Mouse (Mus musculus) erythroid progenitor cell, adult 5-6 weeks (primary cell): Measurements from ENCODE around the gene Klhdc7a. TPM values are rescaled to one million over a fixed set of nuclear protein-coding genes. Genes with fewer than 3 reads are reported as not detected.

Source experiments
- ATAC-seq: replicated peaks from 2 replicates; pipeline ENCODE4 v1.8.0; 2016; ENCODE audit warnings: moderate number of reproducible peaks, mild to moderate bottlenecking, moderate TSS enrichment, inconsistent platforms; ENCODE audit not compliant: poor library complexity, low FRiP score, severe bottlenecking
- total RNA-seq, 2 experiments: library from RNA; stranded (forward) in 1 of 2; stranded (reverse) in 1 of 2; fragments of 150-400 nt in 1 of 2; fragments of 186-747, 209-891 nt in 1 of 2; gene quantifications; 2 replicates each; pipeline versions ENCODE4 v1.2.3 to v1.2.4; 2015 to 2017; ENCODE audit warnings: low replicate concordance in 2 of 2

Gene Klhdc7a
- total RNA-seq (2015; ENCODE audit: low replicate concordance) (not detected in 2 replicates), total RNA-seq (2017; ENCODE audit: low replicate concordance) (not detected in 2 replicates)

DNA sequence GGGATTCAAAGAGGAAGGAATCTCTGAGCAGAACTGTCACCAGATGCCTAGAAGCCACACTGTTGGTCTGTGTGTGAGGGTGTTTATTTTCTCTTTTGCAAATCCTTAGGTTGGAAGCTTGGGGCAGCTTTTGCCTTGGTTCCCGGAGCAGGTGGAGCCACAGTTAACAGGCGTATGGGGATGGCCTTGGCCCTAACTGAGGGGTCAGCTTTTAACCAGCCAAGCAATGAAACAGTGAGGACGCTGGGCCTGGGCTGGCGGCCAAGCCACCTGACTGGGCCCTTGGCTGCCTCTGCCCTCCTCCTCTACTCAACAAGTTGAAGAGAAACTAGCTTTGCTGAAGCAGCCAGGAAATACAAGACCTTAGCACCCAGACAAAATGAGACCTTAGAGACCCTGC is at the start of gene Klhdc7a:
Gene Klhdc7a, minus strand, starts transcription at position 105 of the 400 bp plus-strand sequence.
- no peak for ATAC-seq

DNA sequence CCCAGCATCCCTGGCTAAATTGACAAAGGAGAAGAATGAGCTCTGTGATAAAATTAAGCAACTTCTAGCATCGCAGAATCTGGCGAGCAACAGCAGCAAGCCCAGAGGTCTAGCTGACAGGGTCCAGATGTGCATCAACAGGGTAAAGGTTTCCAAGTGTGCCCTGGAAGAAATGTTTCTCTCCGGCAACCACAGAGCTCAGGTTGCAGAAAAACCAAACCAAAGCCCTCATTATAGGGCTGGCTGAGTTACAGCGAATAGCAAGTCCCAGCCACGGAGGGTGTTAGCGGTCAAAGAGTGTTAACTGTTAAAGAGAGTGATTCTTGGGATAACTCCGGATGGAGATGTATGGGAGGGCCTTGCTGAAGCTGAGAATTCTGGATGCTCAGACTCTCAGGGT is 48.1 kb upstream of the Klhdc7a start:
- no peak for ATAC-seq

DNA sequence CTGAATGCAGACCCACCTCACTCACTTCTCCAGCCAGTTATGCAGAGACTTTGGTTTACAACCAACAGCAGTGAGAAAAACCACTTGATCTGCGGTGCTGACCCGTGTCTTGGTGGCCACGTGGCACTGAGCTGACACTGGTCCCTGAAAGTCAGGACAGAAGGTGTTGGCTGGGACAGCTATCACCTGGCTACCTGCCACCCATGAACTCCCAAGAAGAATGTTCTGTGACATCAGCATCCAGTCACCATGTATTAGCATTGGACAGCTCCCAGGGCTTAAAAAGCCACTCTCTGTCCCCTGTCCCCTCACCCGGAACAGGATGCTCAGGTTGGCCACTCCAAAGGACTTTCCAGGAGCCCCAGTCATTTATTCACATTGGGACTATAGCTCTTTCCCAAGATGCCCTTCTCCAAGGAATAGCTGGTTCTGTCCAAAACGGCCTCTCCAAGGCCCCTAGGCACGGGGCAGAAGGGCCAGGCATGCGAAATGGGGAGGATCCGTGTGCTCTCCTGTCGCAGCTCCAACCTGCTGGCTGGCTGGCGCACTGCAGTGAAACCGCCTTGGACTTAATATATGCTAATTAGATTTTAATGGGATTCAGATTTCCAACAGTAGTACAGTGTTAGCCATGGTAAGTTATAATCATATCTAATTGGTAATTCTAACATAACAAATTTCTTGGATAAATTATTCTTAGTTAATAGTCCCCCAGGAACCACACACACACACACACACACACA is 43.1 kb upstream of the Klhdc7a start:
- no peak for ATAC-seq

DNA sequence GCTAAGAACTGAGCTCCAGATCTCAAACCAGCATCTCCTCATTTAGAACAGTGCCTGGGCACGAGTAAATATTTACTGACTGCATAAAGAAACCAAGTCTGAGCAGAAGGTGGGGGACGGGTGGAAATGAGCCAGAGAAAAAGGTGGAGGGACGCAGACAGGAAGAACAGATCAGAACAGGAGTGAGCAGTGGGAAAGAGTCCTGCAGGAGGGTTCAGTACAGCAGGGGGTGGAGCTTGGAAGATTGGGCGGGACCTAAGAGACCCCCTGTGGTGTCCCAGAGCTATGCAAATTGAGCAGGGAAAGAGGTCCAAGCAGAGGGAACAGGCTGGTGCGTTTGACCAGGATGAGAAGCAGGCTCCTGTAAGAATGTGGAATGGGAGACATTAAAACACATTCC is 37.1 kb upstream of the Klhdc7a start:
- no peak for ATAC-seq

DNA sequence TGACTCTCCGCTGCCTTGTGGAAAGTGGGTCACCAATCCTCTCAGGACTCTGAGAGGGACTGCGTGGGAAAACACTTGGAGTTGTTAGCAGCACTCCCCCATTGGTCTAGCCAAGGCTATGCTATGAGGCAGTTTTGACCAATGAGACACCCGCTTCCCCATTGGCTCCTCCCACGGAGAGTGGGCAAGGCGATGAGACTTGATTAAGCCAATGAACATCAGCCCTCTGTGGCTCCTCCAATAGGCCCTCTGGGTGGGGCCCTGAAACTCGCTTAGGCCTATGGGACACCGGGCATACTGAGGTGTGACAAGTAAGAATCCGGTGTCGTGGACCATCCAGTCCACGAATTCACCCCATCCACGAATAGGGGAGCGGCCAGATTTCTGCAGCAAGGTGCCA is 36.3 kb upstream of the Klhdc7a start:
- no peak for ATAC-seq

DNA sequence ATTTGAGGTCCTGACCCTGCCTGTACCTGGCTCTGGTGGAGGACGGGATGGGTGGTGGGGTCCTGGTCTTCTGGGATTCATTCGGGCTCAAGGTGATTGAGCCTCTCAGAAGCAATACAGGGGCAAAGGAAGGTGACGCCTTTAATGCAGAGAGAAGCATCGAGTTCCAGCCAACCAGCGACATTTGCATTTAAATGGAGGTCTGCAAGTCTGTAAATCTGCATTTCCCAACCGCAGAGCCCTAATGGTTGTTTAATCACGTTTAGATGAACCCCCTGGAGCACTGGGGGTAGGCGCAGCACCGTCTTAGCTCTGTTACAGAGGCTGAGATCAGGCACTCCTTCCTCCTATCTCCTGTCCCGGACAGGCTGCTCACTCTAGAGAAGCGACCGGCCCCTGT is 34.2 kb upstream of the Klhdc7a start:
- no peak for ATAC-seq

DNA sequence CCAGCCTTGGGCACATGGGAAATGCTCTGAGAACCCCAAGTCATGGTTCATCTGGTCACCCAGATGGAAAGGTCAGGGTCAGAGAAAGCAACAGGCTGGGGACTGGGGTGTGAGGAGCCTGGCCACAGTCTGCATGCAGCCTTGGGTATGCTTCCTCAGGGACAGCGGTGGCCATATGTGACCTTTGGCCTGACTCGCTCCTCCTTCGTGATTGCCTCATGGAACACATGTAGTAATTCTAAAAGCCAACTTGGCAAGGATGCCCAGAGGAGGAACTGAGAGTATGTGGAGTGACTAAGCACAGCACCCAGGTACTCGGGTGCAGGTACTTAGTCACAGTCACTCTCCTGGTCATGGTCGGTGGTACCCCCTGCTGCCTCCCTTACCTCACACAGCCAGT is 33.1 kb upstream of the Klhdc7a start:
- no peak for ATAC-seq

DNA sequence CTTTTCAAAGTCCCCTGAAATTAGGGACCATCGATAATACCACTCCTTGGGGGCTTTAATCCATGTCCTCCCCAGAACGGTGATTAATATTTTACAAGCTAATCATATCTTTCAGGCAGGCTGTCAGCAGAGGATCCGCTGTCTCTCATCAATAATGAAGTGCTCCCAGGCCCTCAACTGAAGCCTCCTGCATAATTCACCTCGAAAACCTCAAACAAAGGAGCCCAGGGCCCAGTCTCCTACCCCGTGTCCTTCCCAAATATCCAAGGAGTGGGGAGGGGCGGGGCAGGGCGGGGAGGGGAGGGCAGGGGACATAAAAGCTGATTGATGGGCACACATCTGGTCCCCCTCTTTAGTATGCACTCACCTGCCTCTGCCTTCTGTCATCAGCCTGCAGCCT is 31.2 kb upstream of the Klhdc7a start:
- no peak for ATAC-seq

DNA sequence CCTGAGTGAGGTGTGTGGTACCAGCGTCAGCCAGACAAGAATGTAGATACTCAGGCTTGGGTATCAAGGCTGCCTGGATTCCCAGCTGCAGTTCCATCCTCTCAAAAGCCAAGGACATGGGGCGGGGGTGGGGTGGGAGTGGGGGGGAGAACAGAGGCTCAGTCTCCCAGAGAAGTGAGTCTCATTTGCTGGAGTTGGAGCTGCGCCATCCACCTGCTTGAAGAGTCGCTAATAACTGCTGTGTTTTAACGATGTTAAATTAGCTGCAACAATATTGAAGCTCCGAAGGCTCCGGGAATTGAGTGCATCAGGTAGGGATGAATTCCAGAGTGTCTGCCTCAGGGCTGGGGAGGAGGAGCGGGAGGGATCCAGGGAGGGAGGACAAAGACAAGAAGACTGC is 27.8 kb upstream of the Klhdc7a start:
- no peak for ATAC-seq

DNA sequence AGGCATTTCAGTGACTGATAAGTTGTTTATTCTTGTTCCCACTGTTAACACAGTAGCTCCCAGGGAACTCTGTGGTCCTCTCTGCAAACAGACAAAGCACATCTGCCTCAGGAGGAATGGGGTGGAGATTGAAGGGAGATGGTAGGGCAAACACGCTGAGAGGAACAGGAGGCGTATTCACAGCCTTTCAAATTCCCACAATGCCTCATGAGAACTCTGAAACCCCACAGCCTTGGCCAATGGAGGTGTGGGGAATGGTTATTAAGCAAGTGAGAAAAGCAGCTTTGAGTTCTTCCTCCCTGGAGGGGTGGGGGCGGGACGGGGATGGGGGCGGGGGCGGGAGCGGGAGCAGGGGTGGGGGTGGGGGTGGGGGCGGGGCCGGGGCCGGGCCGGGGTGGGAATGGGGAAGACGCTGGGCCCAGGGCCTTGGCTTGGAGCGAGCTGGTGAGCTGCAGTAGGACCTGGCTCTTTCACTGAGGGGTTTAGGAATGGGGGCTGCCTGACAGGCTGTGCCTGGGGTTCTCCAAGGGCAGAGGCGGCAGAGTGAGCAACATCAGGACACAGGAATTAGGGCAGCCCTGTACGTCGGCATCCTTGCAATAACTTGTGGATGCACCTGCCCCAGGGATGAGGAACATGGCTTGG is 25.4 kb upstream of the Klhdc7a start:
- no peak for ATAC-seq

DNA sequence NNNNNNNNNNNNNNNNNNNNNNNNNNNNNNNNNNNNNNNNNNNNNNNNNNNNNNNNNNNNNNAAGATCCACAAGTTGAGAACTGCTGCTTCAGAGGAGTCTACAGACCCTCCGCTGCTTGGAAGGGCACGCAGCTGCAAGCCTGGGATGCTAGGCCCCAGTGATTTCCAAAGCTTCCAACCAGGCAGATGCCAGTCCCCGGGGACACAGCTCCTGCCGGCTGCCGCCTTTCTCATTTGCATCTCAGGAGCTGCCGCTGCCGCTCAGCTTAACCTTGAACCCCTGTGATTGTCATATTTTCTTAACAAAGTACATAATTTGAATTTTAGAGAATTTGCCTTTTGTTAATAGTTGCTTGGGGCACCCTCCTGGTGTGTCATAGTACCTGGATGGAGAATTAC is 19.1 kb upstream of the Klhdc7a start:
- ATAC-seq: no peak

DNA sequence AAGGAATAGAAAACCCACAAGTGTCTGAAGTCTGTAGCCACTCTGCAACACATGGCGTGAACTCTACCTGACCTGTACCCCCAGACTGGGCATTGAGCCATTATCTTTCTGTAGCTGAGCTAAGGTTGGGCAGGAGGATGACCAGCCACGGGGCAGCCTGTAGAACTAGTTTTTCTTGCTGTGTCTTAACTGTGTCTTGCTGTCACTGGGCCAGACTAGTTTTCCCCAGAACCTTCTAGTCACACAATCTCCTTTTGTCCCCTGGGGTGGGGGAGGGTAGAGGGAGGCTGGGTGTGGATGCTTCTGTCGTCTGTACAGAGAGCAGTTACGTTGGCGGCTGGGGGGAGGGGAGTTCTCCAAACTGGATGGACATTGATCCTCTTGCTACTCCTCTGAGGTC is 10.9 kb upstream of the Klhdc7a start:
- ATAC-seq: no peak

DNA sequence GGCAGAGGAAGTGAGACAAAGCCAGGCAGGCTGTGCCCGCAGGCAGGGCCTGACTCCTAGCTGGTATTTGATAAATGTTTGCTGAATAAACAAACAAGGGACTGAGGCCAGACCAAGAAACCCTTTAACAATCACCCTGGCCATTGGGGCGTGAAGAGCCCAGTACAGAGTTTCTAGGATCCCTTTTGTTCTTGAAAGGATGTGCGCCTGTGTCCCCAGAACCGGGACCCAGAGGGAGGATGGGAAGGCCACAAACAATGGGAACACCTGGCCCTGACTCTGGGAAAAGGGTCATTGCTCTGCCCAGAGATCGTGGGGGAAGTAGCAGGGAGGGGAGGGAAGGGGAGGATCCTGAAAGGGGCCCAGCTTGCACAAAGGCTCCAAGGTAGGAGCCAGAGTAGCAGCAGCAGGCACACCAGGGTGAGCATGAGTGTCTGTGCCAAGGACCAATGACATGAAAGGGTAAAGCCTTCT is 9.5 kb upstream of the Klhdc7a start:
- no peak for ATAC-seq

DNA sequence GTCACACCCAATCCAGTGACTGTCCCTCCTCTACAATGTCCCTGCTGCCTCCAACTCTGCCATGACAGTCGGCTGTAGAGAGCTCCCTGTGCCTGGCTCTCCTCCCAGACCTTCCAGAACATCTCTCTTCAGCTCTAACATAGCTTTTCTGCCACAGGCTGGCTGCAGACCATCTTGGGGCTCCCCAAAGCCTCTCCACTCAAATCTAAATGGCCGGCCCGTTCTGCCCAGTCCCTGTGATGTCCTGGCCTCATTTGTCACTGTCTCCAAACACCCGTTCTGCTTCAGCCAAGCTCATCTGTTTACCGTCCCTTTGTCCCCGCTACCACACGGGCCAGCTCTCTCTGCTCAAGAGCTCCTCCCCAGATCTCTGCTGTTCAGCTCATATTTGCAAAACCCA is 6.7 kb upstream of the Klhdc7a start:
- ATAC-seq: no peak

DNA sequence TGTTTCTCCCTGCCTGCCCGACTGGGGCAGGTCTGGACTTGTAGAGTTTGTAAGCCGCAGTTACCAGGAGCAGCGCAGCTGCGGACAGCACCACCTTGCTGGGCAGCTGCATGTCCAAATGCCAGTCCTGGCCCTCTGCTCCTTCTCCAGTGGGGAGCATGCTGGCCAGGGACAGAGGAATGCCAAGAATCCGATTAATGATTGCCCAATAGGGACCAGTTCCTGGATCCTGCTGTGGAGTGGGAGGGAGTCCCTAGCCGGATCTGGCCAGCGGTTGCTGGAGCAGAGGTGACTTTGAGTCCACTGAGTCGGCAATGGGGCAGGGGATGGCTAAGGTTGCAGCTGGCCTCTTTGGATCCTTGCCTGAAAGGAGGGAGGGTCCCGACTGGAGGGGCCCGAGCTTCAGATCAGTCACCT is 343 bp downstream of the Klhdc7a start:
- no peak for ATAC-seq

DNA sequence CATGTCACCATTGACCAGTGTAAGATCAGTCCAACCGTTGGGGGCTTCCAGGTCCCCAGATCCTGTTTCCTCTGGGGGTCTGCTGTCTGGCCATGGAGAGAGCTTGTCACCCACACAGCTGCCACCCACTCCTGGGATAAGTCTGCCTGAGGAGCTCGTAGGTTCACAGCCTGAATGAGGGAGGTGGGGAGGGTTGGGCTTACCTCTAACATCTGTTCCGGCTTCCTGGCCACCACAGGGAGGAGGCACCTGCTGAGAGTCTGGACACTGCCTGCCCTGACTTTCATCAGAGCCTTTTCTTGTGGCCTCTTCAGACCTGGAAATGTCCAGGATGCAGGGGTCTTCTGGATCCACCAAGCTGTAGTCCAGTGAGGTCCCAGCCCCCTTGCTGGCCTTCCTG is 845 bp downstream of the Klhdc7a start:
- no peak for ATAC-seq

DNA sequence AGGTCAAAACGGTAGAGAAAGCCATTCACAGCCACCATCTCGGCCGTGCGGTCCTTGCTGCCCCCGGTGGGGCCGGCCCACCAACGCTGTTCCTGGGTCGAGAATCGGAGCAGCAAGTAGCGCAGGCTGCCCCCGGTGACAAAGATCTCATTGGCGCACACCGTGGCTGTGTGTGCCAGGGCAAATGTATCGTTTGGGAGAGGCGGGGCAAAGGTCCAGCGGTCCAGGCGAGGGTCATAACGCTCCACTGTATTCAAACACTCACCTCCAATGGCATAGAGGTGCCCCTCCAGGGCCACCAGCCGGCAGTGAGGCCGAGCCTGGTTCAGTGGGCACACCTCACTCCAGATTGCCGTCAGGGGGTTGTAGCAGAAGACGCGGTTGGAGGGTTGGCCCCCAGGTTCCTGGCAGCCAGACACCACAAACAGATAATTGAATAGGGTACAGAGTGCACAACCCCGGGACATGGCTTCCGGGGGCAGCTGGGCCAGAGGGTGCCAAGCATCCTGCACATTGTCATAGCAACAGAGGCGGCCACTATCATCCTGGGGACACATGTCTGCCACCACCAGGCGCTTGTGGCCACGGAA is 2.1 kb downstream of the Klhdc7a start:
- ATAC-seq: no peak

DNA sequence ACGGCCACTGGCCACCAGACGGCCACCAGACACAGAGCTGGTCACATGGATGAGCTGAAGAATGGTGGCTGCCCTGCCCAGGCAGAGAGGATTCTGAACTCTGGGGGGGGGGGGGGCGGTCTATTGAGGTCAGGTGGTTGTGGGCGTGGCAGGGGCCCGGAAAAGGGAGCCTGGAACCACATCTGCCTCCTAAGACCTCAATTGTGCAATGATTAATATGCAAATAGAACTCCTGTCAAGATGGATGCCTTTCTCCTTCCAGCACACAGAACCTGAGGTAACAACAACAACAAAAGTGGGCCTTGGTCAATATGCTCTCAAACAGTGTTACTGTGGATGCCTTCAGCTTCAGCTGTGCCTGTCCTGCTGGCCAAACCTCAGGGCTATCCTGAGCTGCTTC is 3.4 kb downstream of the Klhdc7a start:
- ATAC-seq: no peak

DNA sequence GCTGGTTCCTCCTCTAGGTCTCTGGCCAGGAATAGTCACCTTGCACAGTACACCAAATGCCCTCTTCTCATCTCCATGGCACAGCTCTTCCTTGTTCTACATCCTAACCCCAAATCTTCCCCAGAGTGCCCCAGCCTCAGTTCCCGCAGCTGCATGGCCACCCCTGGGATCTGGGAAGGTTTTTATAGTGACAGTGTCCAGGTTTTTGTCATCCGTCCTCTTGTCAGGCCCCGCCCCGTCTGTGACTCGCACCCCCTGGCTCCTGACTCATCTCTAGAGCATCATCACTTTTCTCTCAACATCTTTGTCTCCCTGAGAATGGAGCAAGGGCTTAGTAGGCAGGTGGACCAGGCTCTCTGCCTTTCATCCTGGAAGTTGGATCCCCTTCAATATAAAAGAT is 3.9 kb downstream of the Klhdc7a start:
- ATAC-seq: no peak

DNA sequence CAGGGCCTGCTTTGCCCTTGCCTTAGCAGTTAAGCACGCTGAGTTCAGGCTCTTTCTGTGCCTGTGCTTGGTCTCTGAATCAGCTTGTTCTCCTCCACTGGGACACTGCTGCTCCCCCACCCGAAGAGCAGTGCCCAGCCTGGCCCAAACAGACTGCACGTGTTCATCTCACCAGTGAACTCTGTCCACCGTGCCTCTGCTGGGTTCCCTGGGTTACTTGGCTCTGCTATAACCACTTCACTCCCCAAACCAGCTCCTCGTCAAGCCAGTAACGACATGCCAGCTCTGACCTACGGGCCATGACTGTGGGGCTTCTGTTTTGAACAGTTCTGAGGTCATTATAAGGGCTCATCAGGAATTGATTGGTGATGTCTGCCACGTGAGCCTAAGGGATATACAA is 4.8 kb downstream of the Klhdc7a start:
- no peak for ATAC-seq

DNA sequence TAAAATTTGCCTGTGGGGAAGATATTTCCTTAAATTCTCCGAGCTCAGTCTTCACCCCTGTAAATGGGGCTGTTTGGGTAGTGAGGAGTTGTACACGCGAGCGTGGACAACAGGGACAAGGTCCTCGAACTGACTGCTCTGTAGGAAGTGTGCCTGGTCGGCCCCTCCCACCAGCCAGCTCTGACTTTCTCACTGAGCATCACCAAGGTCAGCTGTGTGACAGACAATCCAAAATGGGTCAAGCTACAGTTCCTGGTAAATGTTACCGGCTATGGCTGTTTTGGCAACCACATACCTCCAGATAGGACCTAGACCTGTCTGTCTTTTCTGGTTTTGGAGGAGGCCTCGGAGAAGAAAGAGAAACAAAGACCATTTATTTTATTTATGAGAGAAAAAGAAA is 6.0 kb downstream of the Klhdc7a start:
- no peak for ATAC-seq
